Mouse (Mus musculus) cerebellum, adult 9-10 months (tissue): ENCODE data around the gene Lrrc4c.

Experiments
- DNase-seq: peaks from one replicate; pipeline ENCODE4 v3.0.0; 2022

The Lrrc4c gene

GRCm38 (mm10) chr2:97487567-97487966, 1169.6 kb downstream of the Lrrc4c start:
- DNase-seq = no peak

GRCm38 (mm10) chr2:97497069-97497468, 1179.1 kb downstream of the Lrrc4c start:
- no peak for DNase-seq

DNA sequence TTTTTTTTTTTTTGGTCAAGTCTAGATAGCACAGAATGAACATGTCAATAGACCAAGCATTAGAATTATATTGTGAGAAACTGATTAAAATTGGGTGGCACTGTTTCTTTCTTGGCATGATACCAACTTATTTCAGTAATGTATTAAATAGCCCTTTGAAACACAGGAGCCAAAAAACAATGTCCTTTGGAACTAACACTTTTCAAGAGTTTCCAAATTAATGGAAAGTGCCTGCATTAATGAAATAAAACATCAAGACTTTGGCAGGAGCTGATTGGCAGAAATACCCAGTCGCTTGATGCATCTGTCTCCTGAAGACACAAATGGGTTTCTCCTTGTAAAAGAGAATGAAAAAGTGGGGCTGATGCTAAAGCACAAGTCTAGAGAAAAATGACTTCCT, 1184.5 kb downstream of the Lrrc4c start:
- DNase-seq = no peak

DNA sequence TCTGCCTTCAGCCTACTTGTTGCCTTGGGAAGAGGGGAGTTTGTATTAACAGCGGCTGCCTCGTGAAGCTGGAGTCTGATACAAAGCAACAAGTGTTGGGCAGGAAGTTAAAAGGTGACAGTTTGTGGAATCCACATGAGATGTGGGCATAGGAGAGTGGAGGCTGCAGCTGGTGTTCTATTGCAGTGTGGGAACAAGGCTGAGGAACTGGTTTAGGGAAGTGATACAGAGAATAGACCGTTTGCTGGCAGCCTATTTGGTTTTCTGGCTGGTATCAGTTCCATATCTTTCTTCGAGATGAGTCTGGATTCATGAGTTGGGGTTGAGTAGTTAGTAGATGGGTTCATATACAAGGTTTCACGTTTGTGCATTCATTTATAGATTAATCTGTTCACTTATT, 1186.9 kb downstream of the Lrrc4c start:
- no peak for DNase-seq

GRCm38 (mm10) chr2:97524256-97524922, 1206.4 kb downstream of the Lrrc4c start:
- no peak for DNase-seq

GRCm38 (mm10) chr2:97525107-97525506, 1207.1 kb downstream of the Lrrc4c start:
- DNase-seq = no peak

DNA sequence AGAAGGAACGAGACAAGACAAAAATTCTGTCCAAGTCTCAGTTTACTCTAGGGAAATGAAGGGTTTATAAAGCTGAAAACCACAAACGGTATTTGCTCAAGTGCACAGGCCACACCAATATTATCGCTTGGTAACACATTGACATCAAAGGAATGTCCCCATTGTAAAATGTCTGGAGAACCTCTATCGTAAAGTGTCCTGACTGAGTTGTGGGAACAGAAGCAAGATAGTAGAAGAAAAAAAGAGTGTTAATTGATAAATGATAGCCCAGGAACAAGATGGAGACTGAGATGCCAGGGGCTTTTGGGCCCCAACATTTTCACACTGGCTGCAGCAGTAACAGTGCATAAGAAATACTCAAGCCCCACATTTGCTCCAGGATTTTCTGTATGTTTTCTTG, 1212.7 kb downstream of the Lrrc4c start:
- no peak for DNase-seq

GRCm38 (mm10) chr2:97543691-97544672, 1226.0 kb downstream of the Lrrc4c start:
- DNase-seq = no peak

DNA sequence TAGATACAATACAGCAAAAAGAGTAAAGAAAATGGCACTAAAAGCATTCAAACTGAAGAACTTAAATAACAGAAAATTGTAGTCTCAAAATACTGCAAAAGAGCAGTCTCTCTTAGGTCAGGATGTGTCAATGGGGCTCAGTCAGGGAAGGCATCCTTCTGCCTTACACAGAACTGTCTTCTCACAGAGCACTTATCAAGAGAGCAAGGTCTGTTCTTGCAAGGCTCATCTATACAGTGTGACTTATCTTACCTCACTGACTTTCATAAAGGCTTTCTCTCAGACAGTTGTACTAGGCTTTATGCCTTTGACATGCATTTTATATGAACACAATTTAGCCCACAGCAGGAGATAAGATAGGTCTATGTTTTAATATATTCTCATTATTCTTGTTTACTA, 1226.7 kb downstream of the Lrrc4c start:
- no peak for DNase-seq

GRCm38 (mm10) chr2:97545946-97546345, 1228.0 kb downstream of the Lrrc4c start:
- no peak for DNase-seq

GRCm38 (mm10) chr2:97564509-97564908, 1246.5 kb downstream of the Lrrc4c start:
- no peak for DNase-seq

DNA sequence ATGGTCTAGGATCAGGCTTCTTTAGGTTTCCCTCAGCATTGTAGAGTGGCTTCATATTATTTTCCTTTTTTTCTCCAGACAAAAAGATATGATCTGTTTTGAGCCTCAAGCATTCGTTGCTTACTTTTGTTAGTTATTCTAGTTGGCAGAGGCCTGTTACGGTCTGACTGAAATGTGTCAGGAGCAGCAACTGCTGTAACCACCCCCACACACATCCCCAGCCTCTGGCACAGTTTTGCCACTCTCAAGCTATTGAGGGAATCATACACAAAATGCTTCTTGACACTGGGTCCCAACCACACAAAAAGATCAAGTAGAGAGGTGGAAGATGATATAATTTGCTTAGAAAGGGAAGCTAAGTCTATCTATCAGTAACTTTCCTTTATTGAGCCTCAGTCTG, 1251.0 kb downstream of the Lrrc4c start:
- DNase-seq = no peak

DNA sequence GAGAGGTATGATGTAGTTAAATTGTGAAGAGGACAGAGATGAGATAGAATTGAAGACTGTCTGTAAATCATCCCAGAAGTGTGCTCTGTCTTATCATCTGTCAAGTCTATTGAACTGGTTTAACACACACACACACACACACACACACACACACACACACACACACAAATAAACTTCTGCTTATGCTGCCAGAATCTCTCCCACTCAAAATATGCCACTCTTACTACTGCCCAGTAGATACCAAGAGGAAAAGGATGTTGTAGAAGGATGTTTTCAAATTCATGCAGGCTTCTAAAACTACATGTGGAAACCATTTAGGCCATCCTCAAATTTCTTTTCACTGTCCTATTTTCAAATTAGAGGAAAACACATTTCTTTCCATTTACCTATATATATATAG, 1257.0 kb downstream of the Lrrc4c start:
- no peak for DNase-seq

- no peak for DNase-seq
These were observed 1263.2 kb downstream of the Lrrc4c start for GRCm38 (mm10) chr2:97581132-97581531.

DNA sequence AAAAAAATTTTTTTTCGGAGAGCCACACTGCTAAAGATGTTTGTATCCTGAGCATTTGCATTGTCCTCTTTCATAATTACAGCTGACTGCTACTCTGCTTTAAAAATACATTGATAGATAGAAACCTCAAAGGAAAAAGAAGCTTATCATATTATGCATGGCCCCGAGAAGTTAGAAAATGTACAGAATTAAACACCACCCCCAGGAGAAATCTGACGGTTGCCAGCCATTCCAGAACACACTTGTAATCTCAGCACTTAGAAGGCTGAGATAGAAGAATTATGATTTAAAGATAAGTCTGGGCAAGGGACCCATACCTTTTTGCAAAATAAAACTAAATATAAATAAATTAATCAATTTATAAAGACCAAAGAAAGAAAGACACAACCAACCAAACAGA, 1268.4 kb downstream of the Lrrc4c start:
- DNase-seq = no peak

- no peak for DNase-seq
These were observed 1272.6 kb downstream of the Lrrc4c start for GRCm38 (mm10) chr2:97590563-97590962.

DNA sequence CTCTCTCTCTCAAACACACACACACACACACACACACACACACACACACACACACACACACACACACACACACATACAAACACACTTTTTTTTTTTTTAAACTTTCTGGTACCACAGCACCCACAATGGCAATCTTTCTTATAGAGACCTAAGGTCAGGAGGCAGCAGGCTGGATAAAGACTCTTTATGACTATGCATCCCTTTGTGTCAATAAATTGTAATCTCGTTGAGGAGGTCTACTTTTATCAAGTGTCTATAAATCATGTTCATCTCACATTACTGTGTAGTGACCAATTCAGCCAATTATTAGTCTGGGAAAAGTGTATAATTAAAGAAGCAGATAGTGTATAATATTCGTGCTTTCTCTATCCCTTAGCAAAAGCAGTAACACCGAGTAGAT, 1286.2 kb downstream of the Lrrc4c start:
- no peak for DNase-seq

DNA sequence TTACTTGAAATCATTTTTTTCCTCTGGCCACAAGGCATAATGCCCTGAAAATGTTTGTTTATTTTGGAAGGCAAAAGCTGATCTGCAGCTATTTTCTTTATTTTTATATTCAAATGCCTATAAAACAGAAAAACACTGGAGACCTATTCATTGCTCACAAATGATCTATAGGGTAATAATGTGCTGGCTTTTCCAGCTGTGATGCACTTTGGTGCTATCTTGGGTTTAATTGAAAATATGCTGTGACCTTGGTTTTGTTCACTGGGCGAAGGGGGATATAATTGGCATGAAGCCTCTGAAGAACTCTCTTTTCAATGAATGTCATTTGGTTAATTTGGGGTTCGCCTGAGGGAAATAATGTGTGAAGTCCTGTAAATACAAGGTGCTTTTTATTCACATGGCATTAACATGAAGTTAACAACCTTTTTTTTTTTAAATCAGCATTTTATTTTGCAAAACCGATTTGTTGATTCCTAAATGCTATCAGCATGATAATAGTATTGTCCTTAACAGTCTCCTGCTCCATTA, 1286.8 kb downstream of the Lrrc4c start:
- DNase-seq = no peak

DNA sequence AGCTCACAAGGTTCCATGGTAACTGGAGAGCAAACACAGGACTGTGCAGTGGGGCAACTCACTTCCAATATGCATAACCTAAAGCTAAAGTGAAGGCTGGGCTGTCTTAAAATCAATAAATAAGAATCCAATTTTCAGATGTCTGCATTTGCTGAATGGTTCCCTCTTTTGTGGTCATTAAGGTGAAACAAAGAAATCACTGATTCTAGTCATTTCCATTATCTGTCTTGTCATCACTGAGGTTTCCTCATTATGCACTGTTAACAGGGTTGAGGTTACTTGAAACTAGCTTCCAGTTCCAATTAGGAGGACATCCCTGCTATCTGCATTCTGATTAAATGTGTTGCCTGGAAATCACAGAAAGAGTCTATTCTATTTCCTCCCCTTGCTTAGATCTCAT, 1291.5 kb downstream of the Lrrc4c start:
- DNase-seq = no peak

GRCm38 (mm10) chr2:97610566-97610965, 1292.6 kb downstream of the Lrrc4c start:
- no peak for DNase-seq

DNA sequence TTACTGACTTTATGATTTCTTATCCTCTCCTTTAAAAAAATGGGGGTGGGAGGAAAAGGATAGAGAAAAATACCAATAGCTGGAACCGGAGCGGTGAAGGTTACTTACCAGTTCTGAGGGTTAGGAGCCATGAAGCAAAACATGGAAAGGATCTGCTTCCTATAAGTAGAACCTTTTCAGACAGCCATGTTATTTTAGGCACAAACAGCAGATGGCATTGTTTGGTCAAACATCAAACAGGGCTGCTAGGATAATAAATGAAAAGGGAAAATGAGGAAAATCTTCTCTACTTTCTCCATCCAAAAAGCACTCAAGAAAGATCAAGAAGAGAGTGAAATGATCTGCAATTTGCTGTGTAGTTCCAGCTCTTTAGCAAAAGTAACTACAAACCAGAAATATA, 1296.8 kb downstream of the Lrrc4c start:
- DNase-seq = peak; percentile 13

- no peak for DNase-seq
These were observed 1300.6 kb downstream of the Lrrc4c start for GRCm38 (mm10) chr2:97618589-97618988.

GRCm38 (mm10) chr2:97639941-97640340, 1322.0 kb downstream of the Lrrc4c start:
- no peak for DNase-seq

DNA sequence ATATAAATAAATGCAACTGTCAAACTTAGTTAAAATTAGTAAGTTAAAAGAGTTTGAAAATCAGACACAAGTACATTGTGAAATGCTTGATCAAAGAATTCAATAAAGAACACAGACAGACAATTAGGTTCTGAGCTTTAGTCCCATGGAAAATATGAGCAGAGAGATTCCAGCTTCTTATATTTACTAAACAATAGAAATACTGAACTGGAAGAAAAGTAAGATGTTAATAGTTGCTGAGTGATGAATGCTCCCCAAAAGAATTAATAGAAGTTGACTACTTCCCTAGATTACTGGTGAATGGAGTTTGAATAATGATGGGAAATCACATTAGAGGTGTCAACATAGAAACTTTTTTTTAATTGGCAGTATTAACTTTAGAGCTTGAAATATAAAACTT, 1323.7 kb downstream of the Lrrc4c start:
- DNase-seq = no peak
